Mouse (Mus musculus) liver, embryonic 11.5 days (tissue): ENCODE measurements at regions not wholly inside any gene's neighbourhood (a gene's known extent, or its start where the extent isn't known, plus 50 kb on each side); places are given as distances from the start of the nearest gene placed in this dataset.

Experiments
- ATAC-seq: fragments of 200-750 bp; cut with Nextera tagmentation; replicated peaks from 2 replicates; pipeline ENCODE4 v1.8.0; 2017; ENCODE audit warnings: moderate number of reproducible peaks, mild to moderate bottlenecking, moderate TSS enrichment, moderate library complexity; ENCODE audit not compliant: low FRiP score
- DNase-seq: peaks from one replicate; pipeline ENCODE4 v3.0.0-alpha.2; 2017; ENCODE audit warnings: low spot score
- H3K27ac ChIP-seq: fragments of 300-500 bp; sonication (generic); 2 replicates; pipeline ENCODE4 v1.5.1; 2014; ENCODE audit warnings: mild to moderate bottlenecking, low read depth, low read length, control low read depth
- H3K27me3 ChIP-seq: fragments of 300-500 bp; sonication (generic); replicated peaks from 2 replicates; pipeline ENCODE4 v1.6.1; 2014; ENCODE audit warnings: low read length, mixed read lengths; ENCODE audit not compliant: control insufficient read depth, insufficient read depth
- H3K36me3 ChIP-seq: fragments of 300-500 bp; sonication (generic); 2 replicates; pipeline ENCODE4 v1.6.1; 2014; ENCODE audit warnings: mild to moderate bottlenecking, low read length, moderate library complexity, mixed read lengths; ENCODE audit not compliant: control insufficient read depth, insufficient read depth
- H3K4me1 ChIP-seq: fragments of 300-500 bp; sonication (generic); replicated peaks from 2 replicates; pipeline ENCODE4 v1.6.1; 2014; ENCODE audit warnings: low read length, mixed read lengths; ENCODE audit not compliant: control insufficient read depth, insufficient read depth
- H3K4me2 ChIP-seq: fragments of 300-500 bp; sonication (generic); 2 replicates; pipeline ENCODE4 v1.6.1; 2014; ENCODE audit warnings: mild to moderate bottlenecking, control low read depth, moderate library complexity
- H3K4me3 ChIP-seq: fragments of 300-500 bp; sonication (generic); 2 replicates; pipeline ENCODE4 v1.5.1; 2014; ENCODE audit warnings: low read depth, low read length, control low read depth
- H3K9ac ChIP-seq: fragments of 300-500 bp; sonication (generic); 2 replicates; pipeline ENCODE4 v1.6.1; 2014; ENCODE audit warnings: low read depth, low read length, control low read depth
- H3K9me3 ChIP-seq: fragments of 300-500 bp; sonication (generic); 2 replicates; pipeline ENCODE4 v1.6.1; 2016; ENCODE audit warnings: low read length, inconsistent platforms, mixed read lengths; ENCODE audit not compliant: control insufficient read depth
- whole genome bisulfite sequencing: fragments of 180-500 bp; shearing (Covaris S2); extraction: QIAGEN DNeasy Blood & Tissue Kit; methylation state at CpG from one replicate; pipeline ENCODE4 v1.1.7; 2014; 5-methylcytosine and 5-hydroxymethylcytosine counted together

GRCm38 (mm10) chr12:99625094-99625493 is 61.7 kb upstream of the Foxn3 start:
- WGBS, result 40% methylated on average over 9 of the region's 9 CpGs
- Histone ChIP-seq H3K27ac (no peak overlapping the region), H3K4me2 (no peak overlapping the region), H3K9me3 (no peaks in the 10 kb centered on the region), H3K9ac (no peak overlapping the region), H3K27me3 (peaks cover 8% of the 10 kb centered on the region), H3K4me1 (peaks cover 2% of the 10 kb centered on the region; the same call in 1 of the 2 replicates), H3K4me3 (no peak overlapping the region), H3K36me3 (no peaks in the 10 kb centered on the region)
- no peak for ATAC-seq
- DNase-seq, result no peak

- 62% methylated on average over 2 of the region's 2 CpGs for WGBS
Observed at GRCm38 (mm10) chr12:99622238-99622637, 58.9 kb upstream of the Foxn3 start.

GRCm38 (mm10) chr12:99617241-99617804 is 53.9 kb upstream of the Foxn3 start:
- Histone ChIP-seq H3K4me1 (no peaks in the 10 kb centered on the region), H3K9ac (no peak overlapping the region), H3K4me2 (no peak overlapping the region), H3K27ac (no peak overlapping the region), H3K36me3 (no peaks in the 10 kb centered on the region), H3K27me3 (no peaks in the 10 kb centered on the region), H3K9me3 (no peaks in the 10 kb centered on the region), H3K4me3 (no peak overlapping the region)
- WGBS, result 83% methylated on average over 14 of the region's 14 CpGs
- DNase-seq (no peak), ATAC-seq (no peak)

More at GRCm38 (mm10) chr12:99622238-99622637, 58.9 kb upstream of the Foxn3 start:
- DNase-seq (no peak), ATAC-seq (no peak)
- no peaks in the 10 kb centered on the region for H3K9me3 ChIP-seq
- H3K36me3 ChIP-seq, result no peaks in the 10 kb centered on the region
- no peak overlapping the region for H3K4me2 ChIP-seq
- H3K4me1 ChIP-seq, result peaks cover 2% of the 10 kb centered on the region; the same call in 1 of the 2 replicates
- no peaks in the 10 kb centered on the region; the same call in 1 of the 2 replicates for H3K27me3 ChIP-seq
- no peak overlapping the region for H3K9ac ChIP-seq
- H3K4me3 ChIP-seq, result no peak overlapping the region
- no peak overlapping the region for H3K27ac ChIP-seq

- H3K36me3 ChIP-seq, result no peaks in the 10 kb centered on the region
- H3K4me2 ChIP-seq, result no peak overlapping the region
- 68% methylated on average over 6 of the region's 6 CpGs for WGBS
- no peak for DNase-seq
- no peak for ATAC-seq
- no peak overlapping the region for H3K4me3 ChIP-seq
- H3K27ac ChIP-seq, result no peak overlapping the region
- no peaks in the 10 kb centered on the region for H3K27me3 ChIP-seq
- no peaks in the 10 kb centered on the region for H3K9me3 ChIP-seq
- H3K4me1 ChIP-seq, result no peaks in the 10 kb centered on the region
- H3K9ac ChIP-seq, result no peak overlapping the region
Observed at GRCm38 (mm10) chr12:99614420-99614819, 51.0 kb upstream of the Foxn3 start.
